Mouse (Mus musculus): ENCODE measurements at regions not wholly inside any gene's neighbourhood (a gene's known extent, or its start where the extent isn't known, plus 50 kb on each side); places are given as distances from the start of the nearest gene placed in this dataset.

- DNase-seq = peak in 1 of 2 experiments; percentile 3
These were observed 200.7 kb downstream of the Pla2g4a start for GRCm38 (mm10) chr1:149760440-149760839.

DNA sequence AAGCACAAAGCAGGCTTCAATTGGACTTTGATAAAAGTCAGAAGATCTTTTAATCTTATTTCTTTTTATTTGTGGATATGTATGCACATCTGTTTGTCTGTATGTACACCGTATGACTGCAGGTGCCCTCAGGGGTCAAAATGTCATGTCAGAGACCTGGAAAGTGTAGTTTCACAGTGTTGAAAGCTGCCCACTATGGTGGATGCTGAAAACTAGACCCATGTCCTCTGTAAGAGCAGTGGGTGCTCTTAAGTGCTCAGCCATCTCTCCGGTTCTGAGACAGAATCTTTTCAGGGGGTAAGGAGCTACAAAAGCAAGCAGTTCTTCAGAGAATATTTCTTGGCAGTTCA lies 202.3 kb downstream of the Pla2g4a start:
- peak in 1 of 2 experiments; percentile 9 for DNase-seq

DNA sequence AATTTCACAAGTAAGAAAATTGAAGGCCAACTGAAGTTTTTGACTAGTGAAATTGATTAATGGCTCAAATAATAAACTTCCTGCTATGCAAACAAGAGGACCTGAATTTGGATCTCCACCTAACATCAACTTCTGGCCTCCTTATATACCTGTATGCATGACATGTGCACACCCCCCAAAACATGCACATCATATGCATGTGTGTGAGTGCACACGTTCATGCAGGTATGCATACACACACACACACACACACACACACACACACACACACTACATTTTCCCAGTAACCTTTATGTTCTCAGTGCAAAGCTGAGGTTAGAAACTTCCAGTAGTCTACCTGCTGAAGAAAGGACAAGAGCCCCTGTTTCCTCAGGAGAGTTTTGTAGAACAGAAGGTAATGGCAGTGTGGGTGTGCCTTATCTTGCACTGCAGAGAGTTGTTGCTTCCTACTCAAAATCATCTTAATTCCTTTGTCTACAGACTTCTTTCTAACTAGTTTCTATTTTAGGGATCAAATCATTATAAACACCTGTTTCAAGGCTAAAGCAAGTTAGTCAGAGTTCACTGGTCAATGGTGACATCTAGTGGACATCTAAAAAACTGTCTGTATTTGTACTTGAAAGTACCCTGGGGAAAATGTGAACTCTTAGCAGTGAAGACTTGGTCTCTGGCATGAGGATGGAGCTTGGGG lies 202.9 kb downstream of the Pla2g4a start:
- peak; percentile 33 to 73 for DNase-seq

DNA sequence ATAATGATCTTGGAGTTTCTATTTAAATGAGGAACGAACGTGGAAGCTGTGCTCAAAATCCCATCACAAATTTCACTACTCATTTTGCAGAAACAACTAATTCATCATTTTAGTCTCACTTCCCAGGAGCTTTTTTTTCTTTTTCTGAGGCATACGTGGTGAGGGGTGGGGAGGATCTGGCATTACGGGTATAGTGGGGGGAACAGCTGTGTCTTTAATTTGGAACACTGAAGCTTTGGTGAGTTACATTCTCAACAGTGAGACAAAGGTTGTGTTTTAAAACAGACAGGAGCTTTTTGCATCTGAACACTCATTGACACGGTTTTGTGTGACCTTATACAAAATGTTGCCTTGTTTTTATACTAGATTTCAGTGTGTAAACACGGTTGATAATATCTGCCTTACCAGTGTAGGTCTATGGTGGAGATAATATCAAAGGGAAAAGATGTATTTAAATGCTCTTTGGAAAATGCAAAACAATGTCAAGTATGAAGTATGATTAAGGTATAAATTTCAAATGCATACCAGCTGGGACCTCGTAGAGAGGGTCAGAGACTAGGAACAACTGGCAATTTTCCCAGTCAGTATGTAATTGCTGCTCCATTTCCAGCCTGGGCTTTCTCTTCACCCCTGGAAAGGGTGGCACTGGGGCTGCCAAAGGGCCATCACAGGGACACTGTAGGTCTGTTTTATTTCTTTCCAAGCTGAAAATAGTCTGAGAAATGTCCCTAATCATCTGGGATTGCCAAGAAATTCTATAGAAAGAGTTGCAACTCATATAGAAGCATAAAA lies 207.6 kb downstream of the Pla2g4a start:
- DNase-seq = peak; percentile 3 to 28

DNA sequence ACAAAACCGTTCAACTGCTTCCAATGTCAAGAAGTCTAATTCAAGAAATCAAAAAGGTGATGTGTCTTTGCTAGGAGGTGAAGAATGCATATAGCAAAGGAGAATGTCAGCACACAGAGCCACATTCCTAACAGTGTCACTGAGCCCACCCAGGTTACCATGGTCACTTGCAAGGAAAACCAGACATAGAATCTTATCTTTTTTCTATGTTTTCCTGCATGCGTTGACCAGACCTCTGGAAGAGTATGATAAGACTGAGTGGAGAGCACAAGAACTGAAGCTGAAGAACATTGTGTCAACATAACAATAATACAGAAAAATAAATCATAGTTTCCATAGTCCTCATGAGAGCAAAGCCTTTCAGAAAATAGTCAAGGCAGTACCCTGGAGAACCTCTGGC lies 211.7 kb downstream of the Pla2g4a start:
- no peak for DNase-seq

DNA sequence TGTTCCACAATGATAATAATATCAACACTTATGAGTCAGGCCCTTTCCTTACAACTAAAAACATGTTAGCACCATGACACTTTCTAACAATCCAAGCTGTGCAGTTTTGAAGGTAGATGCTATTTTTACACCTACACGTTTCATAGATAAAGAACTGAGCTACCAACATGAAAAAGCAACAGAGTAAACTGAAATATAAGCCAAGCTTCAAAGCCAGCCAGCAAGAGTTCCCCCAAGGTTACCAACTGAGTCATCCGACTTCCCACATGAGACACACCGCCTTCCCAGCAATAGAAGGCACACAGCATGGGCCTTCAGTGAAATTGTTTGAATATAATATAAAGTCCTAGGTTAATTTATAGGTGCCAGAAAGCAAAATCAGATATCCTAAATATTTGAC lies 222.1 kb downstream of the Pla2g4a start:
- no peak for DNase-seq

DNA sequence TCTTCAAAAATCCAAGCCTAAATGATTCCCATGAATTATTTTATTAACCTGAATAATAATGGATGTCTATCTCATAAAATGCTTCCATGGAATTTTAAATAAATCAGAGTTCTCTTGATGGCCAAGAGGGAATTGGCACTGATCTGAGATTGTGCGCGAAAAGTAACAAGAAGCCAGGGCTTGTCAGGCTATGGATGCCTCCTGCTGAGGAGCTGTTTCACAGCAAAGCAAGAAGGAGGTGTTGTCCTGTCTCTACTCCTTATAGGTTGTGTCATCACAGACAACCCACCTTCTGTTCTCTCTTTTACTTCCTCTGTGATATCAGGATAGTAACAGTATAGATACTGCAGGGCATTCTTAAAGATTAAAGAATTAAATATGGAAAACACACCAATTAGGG lies 226.8 kb downstream of the Pla2g4a start:
- peak; percentile 29 to 51 for DNase-seq

GRCm38 (mm10) chr1:149715171-149715570 lies 245.9 kb downstream of the Pla2g4a start:
- no peak for DNase-seq

DNA sequence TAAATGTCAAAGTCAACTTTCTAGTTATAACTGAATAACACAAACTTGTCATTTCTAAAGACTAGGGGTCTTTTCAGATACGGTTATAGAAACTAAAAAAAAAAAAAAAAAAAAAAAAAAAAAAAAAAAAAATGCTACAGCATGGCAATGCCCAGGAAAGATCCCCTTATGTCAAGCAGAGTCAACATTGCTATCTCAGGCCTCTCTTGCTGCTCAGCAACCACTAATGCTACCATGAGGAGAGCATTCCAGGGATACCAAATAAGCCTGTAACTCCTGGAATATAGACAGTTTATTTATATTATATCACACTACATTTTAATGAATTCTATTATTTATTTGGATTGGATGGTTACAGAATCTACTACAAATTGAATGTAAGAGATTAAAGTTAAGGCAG lies 248.8 kb downstream of the Pla2g4a start:
- DNase-seq = no peak

- no peak for DNase-seq
These were observed 255.9 kb downstream of the Pla2g4a start for GRCm38 (mm10) chr1:149705223-149705622.

DNA sequence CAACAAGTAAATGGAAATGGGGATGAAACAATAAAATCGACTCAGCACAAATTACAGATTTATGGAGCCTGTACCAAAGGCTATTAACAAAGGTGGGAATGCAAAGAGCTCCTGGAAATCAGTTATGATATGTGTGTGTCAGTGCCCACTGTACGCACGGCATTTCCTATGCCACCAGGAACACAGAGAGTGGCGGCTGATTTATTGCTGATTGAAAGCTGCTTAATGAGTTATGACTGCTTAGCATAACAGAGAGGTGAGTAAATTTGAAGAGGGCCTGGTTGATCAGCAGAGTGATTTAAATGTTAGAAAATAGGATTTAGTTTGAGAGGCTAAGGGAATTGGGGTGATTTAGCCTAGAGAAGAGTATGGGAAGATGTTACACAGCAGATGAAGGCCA lies 261.7 kb downstream of the Pla2g4a start:
- no peak for DNase-seq

- peak in 1 of 2 experiments; percentile 49 for DNase-seq
These were observed 286.9 kb downstream of the Pla2g4a start for GRCm38 (mm10) chr1:149674166-149674565.

GRCm38 (mm10) chr1:149672571-149672970 lies 288.5 kb downstream of the Pla2g4a start:
- peak; percentile 5 to 61 for DNase-seq

- DNase-seq = peak; percentile 87 to 95
These were observed 289.0 kb downstream of the Pla2g4a start for GRCm38 (mm10) chr1:149672117-149672516.

DNA sequence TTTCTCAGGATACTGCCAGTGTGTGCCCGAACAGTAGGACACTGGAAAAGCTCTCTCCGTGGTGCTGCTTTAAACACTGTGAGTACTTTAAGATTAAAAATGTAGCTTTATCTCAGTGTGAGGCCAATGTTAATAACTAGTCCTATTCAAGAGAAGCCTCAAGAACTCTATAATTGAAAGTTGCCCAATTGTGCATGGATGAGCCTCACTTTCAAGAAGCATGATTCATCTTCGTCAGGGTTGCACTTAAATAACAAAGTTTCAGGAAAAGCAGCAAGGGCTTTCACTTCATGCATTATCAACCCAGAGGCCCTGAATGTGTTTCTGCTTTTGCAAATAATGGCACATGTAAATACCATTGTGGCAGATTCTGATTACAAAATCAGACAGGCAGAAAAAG lies 290.0 kb downstream of the Pla2g4a start:
- DNase-seq = peak; percentile 7 to 60
